In genomic region chr4:101385002-101385401, GRCm38 (mm10) we compare ENCODE assay signal across 11 mouse cellular contexts. TPM values are rescaled to one million over a fixed set of nuclear protein-coding genes. Genes with fewer than 3 reads are reported as not detected.
A peak's percentile ranks its signal among the peaks of the same experiment; 100 is the strongest.
DNase-seq lines count a peak whose midpoint lies in the region; ATAC-seq and TF ChIP-seq lines count a peak whose summit lies in the region.
"Had no signal": no experiment of that assay in that cellular context is flagged by ENCODE, and none has a peak within 500 bp of the region (broad histone marks: within the 10 kb centered on the region; RNA-seq: fewer than 3 reads in every experiment).

No protein-coding gene starts in this region.

- H3K4me2 ChIP-seq in heart, postnatal 0 days (ENCODE audit: low read depth, low read length): no peak overlapping the region
- H3K4me2 ChIP-seq in lung, postnatal 0 days (replicated peaks; ENCODE audit: low read depth, low read length): no peak overlapping the region
- H3K4me2 ChIP-seq: embryonic facial prominence, embryonic 12.5 days; midbrain, embryonic 11.5 days had no signal

- no peak for ATAC-seq in heart, postnatal 0 days (ENCODE audit: insufficient read depth, low read depth)
- ATAC-seq in lung, postnatal 0 days: no peak
- ATAC-seq: inflammation-experienced regulatory T-cells, adult 6 months had no signal

- no peaks in the 10 kb centered on the region for H3K9me3 ChIP-seq in heart, postnatal 0 days (replicated peaks; ENCODE audit: control insufficient read depth, low read length)
- H3K9me3 ChIP-seq in heart, embryonic 10.5 days: no peaks in the 10 kb centered on the region
- no peaks in the 10 kb centered on the region for H3K9me3 ChIP-seq in lung, postnatal 0 days (ENCODE audit: low read length)
- H3K9me3 ChIP-seq: embryonic facial prominence, embryonic 12.5 days had no signal

- no peak for DNase-seq in heart, postnatal 0 days (ENCODE audit: low spot score)
- DNase-seq in heart, embryonic 10.5 days (ENCODE audit: low spot score): no peak
- peak; percentile 30 for DNase-seq in lung, postnatal 0 days (ENCODE audit: low spot score)
- no peak for DNase-seq in lung, adult 2 months
- peak; percentile 33 for DNase-seq in adipocyte (ENCODE audit: low spot score)
- no peak for DNase-seq in frontal cortex, postnatal 14 days (ENCODE audit: low spot score in 2 of 2)
- no peak for DNase-seq in ovary, postnatal 36 days (ENCODE audit: low spot score)

- H3K27ac ChIP-seq in heart, postnatal 0 days (ENCODE audit: low read depth): no peak overlapping the region
- no peak overlapping the region for H3K27ac ChIP-seq in heart, embryonic 10.5 days
- H3K27ac ChIP-seq in lung, postnatal 0 days (ENCODE audit: low read length): no peak overlapping the region
- no peak overlapping the region for H3K27ac ChIP-seq in cortical plate, adult 2 months (ENCODE audit: insufficient read depth, low read length)
- H3K27ac ChIP-seq: embryonic facial prominence, embryonic 12.5 days had no signal

- no peak for TF ChIP-seq POLR2A in lung, adult 2 months (IDR thresholded peaks at IDR 0.05; ENCODE audit: borderline replicate concordance, extremely low read depth, low read depth, low read length)
- no peak for TF ChIP-seq POLR2A in cortical plate, adult 2 months (IDR thresholded peaks at IDR 0.05; ENCODE audit: extremely low read depth, insufficient read depth, low read length)

- TF ChIP-seq CTCF in heart, postnatal 0 days (IDR thresholded peaks at IDR 0.05; ENCODE audit: low read depth): peak; percentile 35; the same call in 1 of the 2 replicates
- TF ChIP-seq CTCF in lung, postnatal 0 days (IDR thresholded peaks at IDR 0.05): peak; percentile 48
- no peak for TF ChIP-seq CTCF in lung, adult 2 months (IDR thresholded peaks at IDR 0.05; ENCODE audit: insufficient read depth, low read length)
- peak; percentile 32; the same call in 1 of the 2 replicates for TF ChIP-seq CTCF in cortical plate, adult 2 months (IDR thresholded peaks at IDR 0.05; ENCODE audit: extremely low read depth, insufficient read depth, low read length)

- no peak overlapping the region for H3K4me3 ChIP-seq in heart, postnatal 0 days (ENCODE audit: low read depth, low read length)
- H3K4me3 ChIP-seq in heart, embryonic 10.5 days: no peak overlapping the region
- H3K4me3 ChIP-seq in lung, postnatal 0 days (ENCODE audit: low read depth, low read length): no peak overlapping the region
- H3K4me3 ChIP-seq in lung, adult 2 months (replicated peaks; ENCODE audit: extremely low read depth, low read depth, low read length): no peak overlapping the region
- no peak overlapping the region for H3K4me3 ChIP-seq in cortical plate, adult 2 months (ENCODE audit: insufficient read depth, low read length)
- H3K4me3 ChIP-seq: embryonic facial prominence, embryonic 12.5 days had no signal

- no peaks in the 10 kb centered on the region for H3K36me3 ChIP-seq in heart, postnatal 0 days (replicated peaks; ENCODE audit: control insufficient read depth, insufficient read depth, low read length)
- H3K36me3 ChIP-seq in heart, embryonic 10.5 days: no peaks in the 10 kb centered on the region
- H3K36me3 ChIP-seq in lung, postnatal 0 days (ENCODE audit: insufficient read depth, low read length): no peaks in the 10 kb centered on the region
- H3K36me3 ChIP-seq: embryonic facial prominence, embryonic 12.5 days had no signal

- 44% methylated on average over 2 of the region's 2 CpGs for WGBS in heart, postnatal 0 days
- 54% methylated on average over 2 of the region's 2 CpGs for WGBS in heart, embryonic 10.5 days
- WGBS in lung, postnatal 0 days: 27% methylated on average over 2 of the region's 2 CpGs
- 44% methylated on average over 2 of the region's 2 CpGs for WGBS in lung, adult 2 months

- no peak for TF ChIP-seq EP300 in heart, postnatal 0 days (IDR thresholded peaks at IDR 0.05; ENCODE audit: low read depth)
- no peak for TF ChIP-seq EP300 in lung, postnatal 0 days (IDR thresholded peaks at IDR 0.05)

- H3K9ac ChIP-seq in heart, postnatal 0 days (replicated peaks; ENCODE audit: low read depth, low read length): no peak overlapping the region
- H3K9ac ChIP-seq in lung, postnatal 0 days (replicated peaks; ENCODE audit: low read depth): no peak overlapping the region
- H3K9ac ChIP-seq: embryonic facial prominence, embryonic 12.5 days had no signal

- H3K27me3 ChIP-seq in heart, postnatal 0 days (ENCODE audit: control insufficient read depth, insufficient read depth, low read length): no peaks in the 10 kb centered on the region
- H3K27me3 ChIP-seq in heart, embryonic 10.5 days (ENCODE audit: insufficient read depth, poor library complexity, severe bottlenecking): no peaks in the 10 kb centered on the region
- H3K27me3 ChIP-seq in lung, postnatal 0 days (replicated peaks; ENCODE audit: insufficient read depth, low read length): no peaks in the 10 kb centered on the region
- H3K27me3 ChIP-seq: embryonic facial prominence, embryonic 12.5 days had no signal

- H3K4me1 ChIP-seq in heart, postnatal 0 days (ENCODE audit: control insufficient read depth, insufficient read depth): no peaks in the 10 kb centered on the region
- no peaks in the 10 kb centered on the region for H3K4me1 ChIP-seq in heart, embryonic 10.5 days
- no peaks in the 10 kb centered on the region for H3K4me1 ChIP-seq in lung, postnatal 0 days (ENCODE audit: insufficient read depth, low read depth, low read length)
- no peaks in the 10 kb centered on the region for H3K4me1 ChIP-seq in lung, adult 2 months (ENCODE audit: control insufficient read depth, insufficient read depth, low read length)
- H3K4me1 ChIP-seq in cortical plate, adult 2 months (ENCODE audit: control insufficient read depth, insufficient read depth, low read length): no peaks in the 10 kb centered on the region
- H3K4me1 ChIP-seq: embryonic facial prominence, embryonic 12.5 days had no signal

RNA-seq across cellular contexts. Expression of gene Ak4, which starts 34.1 kb away (rescaled TPM):
- total RNA-seq in heart, postnatal 0 days (2014; rRNA removed; ENCODE audit: low replicate concordance): 11.0 and 18.4 TPM in 2 replicates
- 4.6 and 5.3 TPM in 2 replicates for polyA plus RNA-seq in heart, postnatal 0 days (2015; fragmentation: Nextera tagmentation; extraction: Ambion mirVana)
- 28.5 and 30.4 TPM in 2 replicates for polyA plus RNA-seq in heart, embryonic 10.5 days (2016; fragmentation: Nextera tagmentation; extraction: Ambion mirVana)
- polyA plus RNA-seq in lung, postnatal 0 days (2015; fragmentation: Nextera tagmentation; extraction: Ambion mirVana): 4.8 and 5.3 TPM in 2 replicates
- 1.6 and 1.7 TPM in 2 replicates for polyA plus RNA-seq in lung, adult 2 months (2012; rRNA removed)
- 31.7 and 33.6 TPM in 2 replicates for polyA plus RNA-seq in cortical plate, adult 2 months (2012; rRNA removed)

Comparison
In these comparisons a context has a peak if more than half of its experiments do, and no peak if none do; other contexts are left out.
1. DNase-seq: peak in lung, postnatal 0 days (single experiment) and adipocyte (single experiment); none in heart, postnatal 0 days (single experiment), heart, embryonic 10.5 days (single experiment), lung, adult 2 months (single experiment), frontal cortex, postnatal 14 days (0 of 2) and ovary, postnatal 36 days (single experiment).